Mouse (Mus musculus) urinary bladder, postnatal 10 days (tissue): ENCODE results near the gene Tmem131.
A peak's percentile ranks its signal among the peaks of the same experiment; 100 is the strongest.

Experiments used
- DNase-seq: peaks from one replicate; pipeline ENCODE4 v3.0.0; 2022; ENCODE audit warnings: low spot score

The Tmem131 gene

GRCm38 (mm10) chr1:36943653-36944052 is at the start of gene Tmem131:
Gene Tmem131 (minus strand): TSS chr1:36943666.
- DNase-seq, result no peak

GRCm38 (mm10) chr1:36988561-36988960 is 45.1 kb upstream of the Tmem131 start:
- no peak for DNase-seq

- DNase-seq, result no peak
Observed at GRCm38 (mm10) chr1:36988161-36988560, 44.7 kb upstream of the Tmem131 start.

- DNase-seq, result no peak
Observed at GRCm38 (mm10) chr1:36987172-36988148, 44.0 kb upstream of the Tmem131 start.

- DNase-seq, result no peak
Observed at GRCm38 (mm10) chr1:36986396-36987160, 43.1 kb upstream of the Tmem131 start.

GRCm38 (mm10) chr1:36985896-36986295 is 42.4 kb upstream of the Tmem131 start:
- DNase-seq, result no peak

- no peak for DNase-seq
Observed at GRCm38 (mm10) chr1:36984406-36984805, 40.9 kb upstream of the Tmem131 start.

- DNase-seq, result no peak
Observed at GRCm38 (mm10) chr1:36983754-36984153, 40.3 kb upstream of the Tmem131 start.

- no peak for DNase-seq
Observed at GRCm38 (mm10) chr1:36982191-36982961, 38.9 kb upstream of the Tmem131 start.

- no peak for DNase-seq
Observed at GRCm38 (mm10) chr1:36976770-36977169, 33.3 kb upstream of the Tmem131 start.

GRCm38 (mm10) chr1:36970918-36971617 is 27.6 kb upstream of the Tmem131 start:
- DNase-seq, result no peak

GRCm38 (mm10) chr1:36965831-36966230 is 22.4 kb upstream of the Tmem131 start:
- DNase-seq, result no peak

GRCm38 (mm10) chr1:36962379-36963176 is 19.1 kb upstream of the Tmem131 start:
- DNase-seq, result no peak

GRCm38 (mm10) chr1:36960509-36961222 is 17.2 kb upstream of the Tmem131 start:
- no peak for DNase-seq

GRCm38 (mm10) chr1:36949591-36950184 is 6.2 kb upstream of the Tmem131 start:
- no peak for DNase-seq

- no peak for DNase-seq
Observed at GRCm38 (mm10) chr1:36947448-36947847, 4.0 kb upstream of the Tmem131 start.

- DNase-seq, result no peak
Observed at GRCm38 (mm10) chr1:36940381-36940762, 3.1 kb downstream of the Tmem131 start.

- DNase-seq, result peak; percentile 68
Observed at GRCm38 (mm10) chr1:36939506-36940380, 3.7 kb downstream of the Tmem131 start.
